ENCODE assay signal across 7 mouse cellular contexts in the genomic region with DNA sequence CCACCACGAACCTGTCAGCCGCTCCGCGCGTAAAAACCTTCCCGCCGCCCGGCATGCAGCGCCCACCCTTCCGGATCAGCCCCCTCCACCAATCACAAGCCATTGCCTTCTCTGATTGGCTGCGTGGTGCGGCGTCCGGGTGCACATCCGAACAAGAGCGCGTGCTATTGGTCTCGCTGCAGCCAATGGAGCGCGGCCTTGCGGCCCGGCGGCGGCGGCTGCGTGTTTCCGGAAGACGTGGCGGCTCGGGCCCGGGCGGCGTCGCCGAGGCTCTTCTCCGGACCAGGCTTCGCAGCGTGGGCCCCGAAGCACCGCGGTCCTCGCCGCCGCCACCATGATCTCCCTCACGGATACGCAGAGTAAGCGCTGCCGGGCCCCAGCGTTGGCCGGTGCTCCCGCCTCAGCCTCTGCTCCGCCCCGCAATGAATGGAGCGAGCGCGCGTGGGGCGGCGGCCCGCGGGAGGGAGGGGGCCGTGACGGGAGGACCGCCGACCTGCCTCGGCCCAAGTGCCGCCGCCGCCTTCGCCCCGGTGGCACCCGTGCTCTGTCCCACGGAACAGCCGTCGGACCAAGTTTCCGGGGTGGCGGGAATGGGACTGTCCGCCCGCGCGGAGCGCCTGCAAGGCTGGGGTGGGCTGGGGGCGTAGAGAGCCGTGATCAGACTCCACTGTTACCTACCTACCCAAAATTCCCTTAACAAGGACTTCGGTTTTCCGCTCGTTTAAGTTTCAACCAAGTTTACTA. TPM values are rescaled to one million over a fixed set of nuclear protein-coding genes. Genes with fewer than 3 reads are reported as not detected.
A peak's percentile ranks its signal among the peaks of the same experiment; 100 is the strongest.
DNase-seq lines count a peak whose midpoint lies in the region; ATAC-seq lines count a peak whose summit lies in the region.

A gene (minus strand): TSS at position 77 of the 744 bp plus-strand sequence.
A gene (plus strand): TSS at position 211 of the 744 bp plus-strand sequence.

- peak within 1 kb of the TSS; percentile 86 for H3K9ac ChIP-seq in embryonic facial prominence, embryonic 12.5 days
- peak within 1 kb of the TSS; percentile 90 for H3K9ac ChIP-seq in limb, embryonic 11.5 days (ENCODE audit: low read length)
- peak within 1 kb of the TSS; percentile 81 for H3K9ac ChIP-seq in midbrain, embryonic 14.5 days (replicated peaks; ENCODE audit: low read length)

- H3K4me1 ChIP-seq in embryonic facial prominence, embryonic 12.5 days: peaks cover 12% of the 10 kb centered on the region; the same call in 1 of the 2 replicates
- peaks cover 3% of the 10 kb centered on the region; the same call in 1 of the 2 replicates for H3K4me1 ChIP-seq in limb, embryonic 11.5 days (ENCODE audit: control insufficient read depth, insufficient read depth, low read length)
- H3K4me1 ChIP-seq in midbrain, embryonic 14.5 days (ENCODE audit: control insufficient read depth, insufficient read depth, low read length): peaks cover 18% of the 10 kb centered on the region; the same call in 1 of the 2 replicates

- H3K9me3 ChIP-seq in embryonic facial prominence, embryonic 12.5 days: no peaks in the 10 kb centered on the region
- H3K9me3 ChIP-seq in limb, embryonic 11.5 days (ENCODE audit: control insufficient read depth, low read length): no peaks in the 10 kb centered on the region
- H3K9me3 ChIP-seq in midbrain, embryonic 14.5 days (ENCODE audit: control insufficient read depth, low read length): no peaks in the 10 kb centered on the region

- no peaks in the 10 kb centered on the region for H3K36me3 ChIP-seq in embryonic facial prominence, embryonic 12.5 days
- H3K36me3 ChIP-seq in limb, embryonic 11.5 days (ENCODE audit: control insufficient read depth, insufficient read depth, low read length): no peaks in the 10 kb centered on the region
- H3K36me3 ChIP-seq in midbrain, embryonic 14.5 days (ENCODE audit: control insufficient read depth, insufficient read depth, low read length): 0 out of 2 replicates have a peak, but pooled peaks cover 3% of the 10 kb centered on the region

- H3K27me3 ChIP-seq in embryonic facial prominence, embryonic 12.5 days: no peaks in the 10 kb centered on the region
- no peaks in the 10 kb centered on the region for H3K27me3 ChIP-seq in limb, embryonic 11.5 days (ENCODE audit: control insufficient read depth, insufficient read depth, low read length)
- no peaks in the 10 kb centered on the region for H3K27me3 ChIP-seq in midbrain, embryonic 14.5 days (ENCODE audit: control insufficient read depth, insufficient read depth, low read length)

- no peak within 1 kb of the TSS for H3K27ac ChIP-seq in embryonic facial prominence, embryonic 12.5 days
- no peak within 1 kb of the TSS for H3K27ac ChIP-seq in limb, embryonic 11.5 days (replicated peaks; ENCODE audit: low read depth, low read length)
- no peak within 1 kb of the TSS for H3K27ac ChIP-seq in midbrain, embryonic 14.5 days (replicated peaks; ENCODE audit: low read depth, low read length)

- DNase-seq in adrenal gland, postnatal 25 days: peak; percentile 98
- peak; percentile 100 for DNase-seq in heart, adult 11 months
- DNase-seq in kidney, adult 18-20 months: peak; percentile 98
- DNase-seq in limb, embryonic 11.5 days (ENCODE audit: low spot score): peak; percentile 98
- DNase-seq in midbrain, embryonic 14.5 days: peak; percentile 98
- DNase-seq in spleen, adult 18-20 months: peak; percentile 94 to 95

- peak within 1 kb of the TSS; percentile 69 for H3K4me2 ChIP-seq in embryonic facial prominence, embryonic 12.5 days (replicated peaks)
- peak within 1 kb of the TSS; percentile 70 for H3K4me2 ChIP-seq in limb, embryonic 11.5 days (ENCODE audit: low read depth, severe bottlenecking)
- peak within 1 kb of the TSS; percentile 71 for H3K4me2 ChIP-seq in midbrain, embryonic 14.5 days (ENCODE audit: low read length)

- WGBS in embryonic facial prominence, embryonic 12.5 days: under 1% methylated on average over 87 of the region's 87 CpGs
- under 1% methylated on average over 86 of the region's 87 CpGs for WGBS in limb, embryonic 11.5 days
- WGBS in midbrain, embryonic 14.5 days: under 1% methylated on average over 82 of the region's 87 CpGs

- H3K4me3 ChIP-seq in embryonic facial prominence, embryonic 12.5 days: peak within 1 kb of the TSS; percentile 97
- H3K4me3 ChIP-seq in limb, embryonic 11.5 days (ENCODE audit: low read depth, low read length): peak within 1 kb of the TSS; percentile 98
- H3K4me3 ChIP-seq in midbrain, embryonic 14.5 days (replicated peaks; ENCODE audit: low read depth, low read length): peak within 1 kb of the TSS; percentile 99

- peak; percentile 99 for ATAC-seq in embryonic facial prominence, embryonic 12.5 days (ENCODE audit: insufficient number of reproducible peaks, insufficient read depth, low FRiP score, low TSS enrichment)
- peak; percentile 99 for ATAC-seq in limb, embryonic 11.5 days (ENCODE audit: insufficient number of reproducible peaks, low FRiP score, low TSS enrichment, low read depth)
- ATAC-seq in midbrain, embryonic 14.5 days (ENCODE audit: low FRiP score, low TSS enrichment): peak; percentile 100

RNA-seq across cellular contexts. Expression of the first gene that starts in this region (rescaled TPM):
- total RNA-seq in adrenal gland, postnatal 25 days (2021): 15.5 and 19.0 TPM in 2 replicates
- polyA plus RNA-seq in embryonic facial prominence, embryonic 12.5 days (2016; fragmentation: Nextera tagmentation; extraction: Ambion mirVana): 32.8 and 33.8 TPM in 2 replicates
- polyA plus RNA-seq in limb, embryonic 11.5 days (2014; fragmentation: Nextera tagmentation; extraction: Ambion mirVana): 32.0 and 32.3 TPM in 2 replicates
- 28.6 and 35.7 TPM in 2 replicates for polyA plus RNA-seq in midbrain, embryonic 14.5 days (2014; fragmentation: Nextera tagmentation; extraction: Ambion mirVana)

RNA-seq across cellular contexts. Expression of the second gene that starts in this region (rescaled TPM):
- total RNA-seq in adrenal gland, postnatal 25 days (2021): 19.9 and 27.7 TPM in 2 replicates
- 112 and 117 TPM in 2 replicates for polyA plus RNA-seq in embryonic facial prominence, embryonic 12.5 days (2016; fragmentation: Nextera tagmentation; extraction: Ambion mirVana)
- polyA plus RNA-seq in limb, embryonic 11.5 days (2014; fragmentation: Nextera tagmentation; extraction: Ambion mirVana): 126 and 130 TPM in 2 replicates
- 92.3 and 108 TPM in 2 replicates for polyA plus RNA-seq in midbrain, embryonic 14.5 days (2014; fragmentation: Nextera tagmentation; extraction: Ambion mirVana)
